Mouse (Mus musculus): ENCODE data around the gene Rab5a.

DNA sequence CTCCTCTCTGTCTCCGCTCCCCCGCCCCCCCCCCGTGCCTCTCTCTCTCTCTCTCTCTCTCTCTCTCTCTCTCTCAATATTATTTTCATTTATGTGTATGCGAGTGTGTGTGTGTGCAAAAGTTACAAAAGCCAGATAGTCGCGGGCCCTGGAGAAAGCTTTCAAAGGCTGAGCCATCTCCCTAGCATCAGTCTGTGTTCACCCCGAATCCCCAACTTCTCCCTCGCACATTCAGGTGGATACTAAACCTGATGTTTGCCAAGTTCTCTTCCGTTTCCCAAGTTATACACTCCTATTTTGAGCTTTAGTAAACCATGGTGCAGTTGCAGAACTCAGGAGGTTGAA lies 15.6 kb upstream of the Rab5a start:
- TF ChIP-seq CTCF (IDR thresholded peaks at IDR 0.05; ENCODE audit: extremely low read depth, insufficient read length, insufficient replicate concordance, low read depth, low read length) (no peak), POLR2A (IDR thresholded peaks at IDR 0.05; ENCODE audit: low read depth, low read length) (no peak)
